Mouse (Mus musculus) heart, postnatal 0 days (tissue): ENCODE data around the gene Yy1. TPM values are rescaled to one million over a fixed set of nuclear protein-coding genes. Genes with fewer than 3 reads are reported as not detected.

Experiments
- ATAC-seq: fragments of 200-750 bp; cut with Nextera tagmentation; 2 replicates; pipeline ENCODE4 v1.8.0; 2017; ENCODE audit warnings: low read depth, moderate number of reproducible peaks, moderate library complexity; ENCODE audit not compliant: insufficient read depth
- DNase-seq: peaks from one replicate; pipeline ENCODE4 v3.0.0-alpha.2; 2016; ENCODE audit warnings: low spot score
- H3K27ac ChIP-seq: fragments of 300-500 bp; sonication (generic); 2 replicates; pipeline ENCODE4 v1.5.1; 2014; ENCODE audit warnings: low read depth, mild to moderate bottlenecking
- H3K27me3 ChIP-seq: fragments of 300-500 bp; sonication (generic); 2 replicates; pipeline ENCODE4 v1.6.1; 2014; ENCODE audit warnings: low read length, mixed read lengths; ENCODE audit not compliant: control insufficient read depth, insufficient read depth
- H3K36me3 ChIP-seq: fragments of 300-500 bp; sonication (generic); replicated peaks from 2 replicates; pipeline ENCODE4 v1.6.1; 2014; ENCODE audit warnings: low read length, mixed read lengths; ENCODE audit not compliant: control insufficient read depth, insufficient read depth
- H3K4me1 ChIP-seq: fragments of 300-500 bp; sonication (generic); 2 replicates; pipeline ENCODE4 v1.6.1; 2014; ENCODE audit warnings: antibody characterized with exemption; ENCODE audit not compliant: control insufficient read depth, insufficient read depth
- H3K4me2 ChIP-seq: fragments of 300-500 bp; sonication (generic); 2 replicates; pipeline ENCODE4 v1.6.1; 2014; ENCODE audit warnings: low read depth, mild to moderate bottlenecking, low read length, moderate library complexity
- H3K4me3 ChIP-seq: fragments of 300-500 bp; sonication (generic); 2 replicates; pipeline ENCODE4 v1.5.1; 2014; ENCODE audit warnings: low read depth, low read length
- H3K9ac ChIP-seq: fragments of 300-500 bp; sonication (generic); replicated peaks from 2 replicates; pipeline ENCODE4 v1.6.1; 2014; ENCODE audit warnings: low read depth, low read length, mixed read lengths
- H3K9me3 ChIP-seq: fragments of 300-500 bp; sonication (generic); replicated peaks from 2 replicates; pipeline ENCODE4 v1.6.1; 2016; ENCODE audit warnings: low read length; ENCODE audit not compliant: control insufficient read depth
- CTCF ChIP-seq: IDR thresholded peaks from 2 replicates; pipeline ENCODE4 v1.5.1; 2016; ENCODE audit warnings: antibody characterized with exemption, control low read depth, low read depth
- EP300 ChIP-seq: IDR thresholded peaks from 2 replicates; pipeline ENCODE4 v1.6.1; 2016; ENCODE audit warnings: antibody characterized with exemption, low read depth
- WGBS: fragments of 180-500 bp; shearing (Covaris S2); extraction: QIAGEN DNeasy Blood & Tissue Kit; methylation state at CpG from one replicate; pipeline ENCODE4 v1.1.7; 2014; 5-methylcytosine and 5-hydroxymethylcytosine counted together
- polyA plus RNA-seq: library from polyadenylated mRNA; unstranded; fragments of >200 nt; fragmentation: Nextera tagmentation; extraction: Ambion mirVana; gene quantifications from 2 replicates; pipeline ENCODE4 v1.2.1, GENCODE M21; 2015
- total RNA-seq: library from RNA; depleted of rRNA; stranded (reverse); fragments of >200 nt; gene quantifications from 2 replicates; pipeline ENCODE4 v1.2.3, GENCODE M21; 2014; ENCODE audit warnings: low replicate concordance

Gene Yy1
- total and polyA plus RNA-seq, 2 experiments from 2014 or later: 7.6 to 21.5 TPM

- H3K36me3 ChIP-seq: no peaks in the 10 kb centered on the region
- no peak for TF ChIP-seq EP300
- TF ChIP-seq CTCF: no peak
- H3K4me1 ChIP-seq: no peaks in the 10 kb centered on the region
- 32% methylated on average over 9 of the region's 9 CpGs for WGBS
- peaks cover 4% of the 10 kb centered on the region for H3K9me3 ChIP-seq
- peak; percentile 15 for DNase-seq
- peak; percentile 69; the same call in 1 of the 2 replicates for ATAC-seq
- H3K27me3 ChIP-seq: 0 out of 2 replicates have a peak, but pooled peaks cover 5% of the 10 kb centered on the region
- no peak overlapping the region for H3K4me2 ChIP-seq
- no peak overlapping the region for H3K9ac ChIP-seq
- H3K4me3 ChIP-seq: no peak overlapping the region
- no peak overlapping the region; the same call in 1 of the 2 replicates for H3K27ac ChIP-seq
Measured at GRCm38 (mm10) chr12:108751790-108752189, 41.0 kb upstream of the Yy1 start.

GRCm38 (mm10) chr12:108755141-108755540 is 37.6 kb upstream of the Yy1 start:
- Histone ChIP-seq H3K4me1 (0 out of 2 replicates have a peak, but pooled peaks cover 4% of the 10 kb centered on the region), H3K9ac (no peak overlapping the region), H3K27me3 (0 out of 2 replicates have a peak, but pooled peaks cover 5% of the 10 kb centered on the region), H3K36me3 (no peaks in the 10 kb centered on the region), H3K9me3 (no peaks in the 10 kb centered on the region), H3K4me2 (no peak overlapping the region), H3K27ac (no peak overlapping the region), H3K4me3 (no peak overlapping the region)
- WGBS: 80% methylated on average over 21 of the region's 21 CpGs
- no peak for TF ChIP-seq CTCF
- TF ChIP-seq EP300: no peak
- no peak for ATAC-seq
- no peak for DNase-seq

GRCm38 (mm10) chr12:108756611-108757010 is 36.2 kb upstream of the Yy1 start:
- Histone ChIP-seq H3K36me3 (no peaks in the 10 kb centered on the region), H3K9me3 (no peaks in the 10 kb centered on the region), H3K9ac (no peak overlapping the region), H3K27ac (no peak overlapping the region), H3K4me3 (no peak overlapping the region), H3K4me2 (no peak overlapping the region), H3K27me3 (0 out of 2 replicates have a peak, but pooled peaks cover 5% of the 10 kb centered on the region), H3K4me1 (0 out of 2 replicates have a peak, but pooled peaks cover 4% of the 10 kb centered on the region)
- TF ChIP-seq CTCF: no peak
- no peak for TF ChIP-seq EP300
- ATAC-seq (no peak), DNase-seq (no peak)
- WGBS: 88% methylated on average over 10 of the region's 10 CpGs

- TF ChIP-seq CTCF: peak; percentile 92
- TF ChIP-seq EP300: no peak
- H3K27ac ChIP-seq: no peak overlapping the region
- no peaks in the 10 kb centered on the region for H3K36me3 ChIP-seq
- H3K27me3 ChIP-seq: 0 out of 2 replicates have a peak, but pooled peaks cover 5% of the 10 kb centered on the region
- H3K9ac ChIP-seq: peak overlapping the region; percentile 60
- H3K4me2 ChIP-seq: peak overlapping the region; percentile 94
- peak overlapping the region; percentile 80 for H3K4me3 ChIP-seq
- ATAC-seq (peak; percentile 100), DNase-seq (peak; percentile 98)
- H3K4me1 ChIP-seq: 0 out of 2 replicates have a peak, but pooled peaks cover 4% of the 10 kb centered on the region
- no peaks in the 10 kb centered on the region for H3K9me3 ChIP-seq
- WGBS: under 1% methylated on average over 39 of the region's 41 CpGs
Measured at GRCm38 (mm10) chr12:108757717-108758257, 35.0 kb upstream of the Yy1 start.

GRCm38 (mm10) chr12:108758273-108758672 is 34.5 kb upstream of the Yy1 start:
- Histone ChIP-seq H3K4me2 (peak overlapping the region; percentile 27), H3K9ac (no peak overlapping the region), H3K27ac (no peak overlapping the region), H3K4me3 (no peak overlapping the region), H3K4me1 (0 out of 2 replicates have a peak, but pooled peaks cover 4% of the 10 kb centered on the region), H3K36me3 (no peaks in the 10 kb centered on the region), H3K9me3 (no peaks in the 10 kb centered on the region), H3K27me3 (0 out of 2 replicates have a peak, but pooled peaks cover under 1% of the 10 kb centered on the region)
- TF ChIP-seq CTCF: no peak
- no peak for DNase-seq
- WGBS: 65% methylated on average over 8 of the region's 8 CpGs
- ATAC-seq: no peak

- ATAC-seq (no peak), DNase-seq (no peak)
- no peak overlapping the region for H3K4me2 ChIP-seq
- H3K27ac ChIP-seq: no peak overlapping the region
- H3K4me1 ChIP-seq: 0 out of 2 replicates have a peak, but pooled peaks cover 4% of the 10 kb centered on the region
- no peaks in the 10 kb centered on the region for H3K36me3 ChIP-seq
- H3K4me3 ChIP-seq: no peak overlapping the region
- no peaks in the 10 kb centered on the region for H3K27me3 ChIP-seq
- no peak for TF ChIP-seq EP300
- TF ChIP-seq CTCF: no peak
- 86% methylated on average over 13 of the region's 13 CpGs for WGBS
- H3K9me3 ChIP-seq: no peaks in the 10 kb centered on the region
- no peak overlapping the region for H3K9ac ChIP-seq
Measured at GRCm38 (mm10) chr12:108758682-108759081, 34.1 kb upstream of the Yy1 start.
